Comparison of ENCODE assay signal across 23 mouse cellular contexts in the genomic region with DNA sequence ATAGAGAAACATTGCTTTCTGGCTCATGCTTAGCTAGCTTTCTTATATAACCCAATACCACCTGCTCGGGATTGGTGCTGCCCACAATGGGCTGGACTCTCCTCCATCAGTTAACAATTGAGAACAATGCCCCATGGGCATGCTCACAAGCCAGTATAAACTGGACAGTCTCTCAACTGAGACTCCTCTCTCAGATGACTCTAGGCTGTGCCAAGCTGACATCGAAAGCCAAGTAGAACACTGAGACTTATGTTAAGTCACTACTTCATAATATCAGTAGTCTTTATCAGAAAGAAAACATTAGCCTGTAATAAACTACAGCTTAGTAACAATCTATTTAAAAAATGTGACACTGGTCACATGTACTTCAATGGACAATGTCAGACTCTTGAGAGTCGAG. TPM values are rescaled to one million over a fixed set of nuclear protein-coding genes. Genes with fewer than 3 reads are reported as not detected.
DNase-seq lines count a peak whose midpoint lies in the region; ATAC-seq and TF ChIP-seq lines count a peak whose summit lies in the region.
"Had no signal": no experiment of that assay in that cellular context is flagged by ENCODE, and none has a peak within 500 bp of the region (broad histone marks: within the 10 kb centered on the region; RNA-seq: fewer than 3 reads in every experiment).

No protein-coding gene starts in this region.

- H3K4me2 ChIP-seq in lung, postnatal 0 days (replicated peaks; ENCODE audit: low read depth, low read length) = no peak overlapping the region
- no peak overlapping the region for H3K4me2 ChIP-seq in liver, embryonic 11.5 days
- H3K4me2 ChIP-seq: embryonic facial prominence, embryonic 13.5 days; embryonic facial prominence, embryonic 15.5 days; forebrain, embryonic 13.5 days; forebrain, embryonic 15.5 days had no signal

- no peaks in the 10 kb centered on the region for H3K4me1 ChIP-seq in lung, postnatal 0 days (ENCODE audit: insufficient read depth, low read depth, low read length)
- H3K4me1 ChIP-seq in brown adipose tissue, adult 24 weeks (ENCODE audit: control insufficient read depth, insufficient read depth, insufficient read length, low read length) = peaks cover 4% of the 10 kb centered on the region
- H3K4me1 ChIP-seq in liver, embryonic 11.5 days (replicated peaks; ENCODE audit: control insufficient read depth, insufficient read depth, low read length) = peaks cover 6% of the 10 kb centered on the region; the same call in 1 of the 2 replicates
- H3K4me1 ChIP-seq: embryonic facial prominence, embryonic 13.5 days; embryonic facial prominence, embryonic 15.5 days; forebrain, embryonic 15.5 days had no signal

- H3K27me3 ChIP-seq in lung, postnatal 0 days (replicated peaks; ENCODE audit: insufficient read depth, low read length) = no peaks in the 10 kb centered on the region
- no peaks in the 10 kb centered on the region for H3K27me3 ChIP-seq in liver, embryonic 11.5 days (replicated peaks; ENCODE audit: control insufficient read depth, insufficient read depth, low read length)
- H3K27me3 ChIP-seq: embryonic facial prominence, embryonic 13.5 days; embryonic facial prominence, embryonic 15.5 days; forebrain, embryonic 13.5 days; forebrain, embryonic 15.5 days had no signal

- 0 out of 2 replicates have a peak, but pooled peaks have one; percentile 21 for ATAC-seq in lung, postnatal 0 days
- ATAC-seq in liver, embryonic 11.5 days (replicated peaks; ENCODE audit: low FRiP score) = no peak
- ATAC-seq in frontal cortex, adult (ENCODE audit: low TSS enrichment) = no peak
- ATAC-seq: forebrain, embryonic 13.5 days; forebrain, embryonic 15.5 days; forebrain, postnatal 0 days had no signal

- no peaks in the 10 kb centered on the region for H3K36me3 ChIP-seq in lung, postnatal 0 days (ENCODE audit: insufficient read depth, low read length)
- no peaks in the 10 kb centered on the region for H3K36me3 ChIP-seq in liver, embryonic 11.5 days (ENCODE audit: control insufficient read depth, insufficient read depth, low read length)
- H3K36me3 ChIP-seq: embryonic facial prominence, embryonic 13.5 days; embryonic facial prominence, embryonic 15.5 days; forebrain, embryonic 15.5 days had no signal

- no peak overlapping the region for H3K4me3 ChIP-seq in lung, postnatal 0 days (ENCODE audit: low read depth, low read length)
- H3K4me3 ChIP-seq in brown adipose tissue, adult 24 weeks (ENCODE audit: insufficient read depth, low read depth, low read length) = no peak overlapping the region
- H3K4me3 ChIP-seq in liver, embryonic 11.5 days (ENCODE audit: low read depth, low read length) = no peak overlapping the region
- H3K4me3 ChIP-seq: embryonic facial prominence, embryonic 13.5 days; embryonic facial prominence, embryonic 15.5 days; erythroblast, embryonic 14.5 days; forebrain, embryonic 13.5 days; forebrain, embryonic 15.5 days had no signal

- no peak for TF ChIP-seq EP300 in lung, postnatal 0 days (IDR thresholded peaks at IDR 0.05)

- WGBS in lung, postnatal 0 days = 44% methylated on average over 3 of the region's 3 CpGs
- 76% methylated on average over 3 of the region's 3 CpGs for WGBS in liver, embryonic 11.5 days

- no peak overlapping the region for H3K27ac ChIP-seq in lung, postnatal 0 days (ENCODE audit: low read length)
- H3K27ac ChIP-seq in brown adipose tissue, adult 24 weeks (replicated peaks; ENCODE audit: low read depth, low read length) = peak overlapping the region; percentile 26; the same call in 1 of the 2 replicates
- H3K27ac ChIP-seq in liver, embryonic 11.5 days (ENCODE audit: low read depth, low read length) = no peak overlapping the region
- H3K27ac ChIP-seq: embryonic facial prominence, embryonic 13.5 days; embryonic facial prominence, embryonic 15.5 days; forebrain, embryonic 13.5 days; forebrain, embryonic 15.5 days had no signal

- H3K9ac ChIP-seq in lung, postnatal 0 days (replicated peaks; ENCODE audit: low read depth) = no peak overlapping the region
- no peak overlapping the region for H3K9ac ChIP-seq in liver, embryonic 11.5 days (ENCODE audit: low read depth, low read length)
- H3K9ac ChIP-seq: embryonic facial prominence, embryonic 13.5 days; embryonic facial prominence, embryonic 15.5 days; forebrain, embryonic 13.5 days; forebrain, embryonic 15.5 days; forebrain, postnatal 0 days had no signal

- no peaks in the 10 kb centered on the region for H3K9me3 ChIP-seq in lung, postnatal 0 days (ENCODE audit: low read length)
- H3K9me3 ChIP-seq in liver, embryonic 11.5 days (ENCODE audit: control insufficient read depth, low read length) = no peaks in the 10 kb centered on the region
- H3K9me3 ChIP-seq: embryonic facial prominence, embryonic 13.5 days; embryonic facial prominence, embryonic 15.5 days; forebrain, embryonic 13.5 days; forebrain, embryonic 15.5 days had no signal

- no peak for TF ChIP-seq CTCF in lung, postnatal 0 days (IDR thresholded peaks at IDR 0.05)

- peak; percentile 24 for DNase-seq in lung, postnatal 0 days (ENCODE audit: low spot score)
- DNase-seq in lung, postnatal 14 days = no peak
- DNase-seq in adipocyte (ENCODE audit: low spot score) = peak; percentile 50
- DNase-seq in gonadal fat pad, adult 2 months (ENCODE audit: low read depth) = peak; percentile 72
- no peak for DNase-seq in liver, embryonic 11.5 days (ENCODE audit: low spot score)
- DNase-seq: adrenal gland, adult 8-10 months; adrenal gland, postnatal 36 days; cerebellum, adult 11 months; cerebellum, adult 18-20 months; cerebellum, adult 8-10 months; cerebellum, adult 9-11 months; cerebellum, postnatal 14 days; cerebellum, postnatal 36 days; embryo, embryonic 11 days; forebrain, postnatal 0 days had no signal

RNA-seq across cellular contexts. Expression of a gene that starts 35.2 kb away (rescaled TPM):
- 5.4 and 6.2 TPM in 2 replicates for polyA plus RNA-seq in lung, postnatal 0 days (2015; fragmentation: Nextera tagmentation; extraction: Ambion mirVana)
- 1.3 and 2.8 TPM in 2 replicates for polyA plus RNA-seq in brown adipose tissue, adult 24 weeks (2012; ENCODE audit: insufficient read depth, insufficient read length, missing spikeins)
- 2.9 and 5.9 TPM in 2 replicates for polyA plus RNA-seq in gonadal fat pad, adult 2 months (2012; rRNA removed)
- 0.11 and 0.12 TPM in 2 replicates for polyA plus RNA-seq in liver, embryonic 11.5 days (2014; fragmentation: Nextera tagmentation; extraction: Ambion mirVana)
- polyA plus RNA-seq: embryonic facial prominence, embryonic 11.5 days had no signal

RNA-seq across cellular contexts. Expression of a gene that starts 44.0 kb away (rescaled TPM):
- polyA plus RNA-seq in lung, postnatal 0 days (2015; fragmentation: Nextera tagmentation; extraction: Ambion mirVana) = 12.6 and 15.1 TPM in 2 replicates
- 23.6 and 27.1 TPM in 2 replicates for polyA plus RNA-seq in brown adipose tissue, adult 24 weeks (2012; ENCODE audit: insufficient read depth, insufficient read length, missing spikeins)
- polyA plus RNA-seq in gonadal fat pad, adult 2 months (2012; rRNA removed) = 12.1 and 12.6 TPM in 2 replicates
- polyA plus RNA-seq in liver, embryonic 11.5 days (2014; fragmentation: Nextera tagmentation; extraction: Ambion mirVana) = 23.1 and 23.7 TPM in 2 replicates

Comparison
In these comparisons a context has a peak if more than half of its experiments do, and no peak if none do; other contexts are left out.
1. DNase-seq: peak in lung, postnatal 0 days (single experiment), adipocyte (single experiment) and gonadal fat pad, adult 2 months (single experiment); none in lung, postnatal 14 days (single experiment) and liver, embryonic 11.5 days (single experiment).